Mouse (Mus musculus) erythroblast, embryonic 14.5 days (primary cell): ENCODE results near the gene Arl15.

Experiments used
- GATA1 ChIP-seq: IDR thresholded peaks from 2 replicates; pipeline ENCODE4 v1.6.1; 2012; ENCODE audit warnings: low read length, inconsistent platforms, mixed read lengths
- TAL1 ChIP-seq: IDR thresholded peaks from 3 replicates; pipeline ENCODE4 v1.6.1; 2012; ENCODE audit warnings: low read length, inconsistent platforms, mixed read lengths

DNA sequence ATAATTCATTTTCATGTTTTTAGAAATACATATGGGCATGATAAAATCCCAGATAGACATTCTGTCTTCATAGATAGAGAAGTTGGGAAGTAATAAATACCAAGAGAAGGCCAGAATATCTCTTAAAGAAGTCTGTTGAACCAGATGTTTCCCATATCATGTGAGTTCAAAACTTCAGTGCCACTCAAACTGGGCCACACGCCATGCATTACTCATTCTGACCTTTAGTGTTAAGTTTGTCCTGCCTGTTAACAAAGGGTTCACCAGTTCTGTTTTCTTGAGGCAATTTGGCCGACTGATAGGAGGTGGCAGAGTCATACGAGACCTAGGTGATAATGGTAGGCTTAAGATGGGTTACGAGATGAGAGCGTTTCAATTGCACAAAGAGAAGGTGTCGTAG, 71.1 kb downstream of the Arl15 start:
- TF ChIP-seq GATA1 (no peak), TAL1 (no peak)
